Mouse (Mus musculus) G1E (cell line): ENCODE results near the gene Otud7a.

Source experiments
- CTCF ChIP-seq: IDR thresholded peaks from 2 replicates; pipeline ENCODE4 v1.5.1; 2012; ENCODE audit warnings: low read depth, low read length, inconsistent platforms, mixed read lengths
- GATA1 ChIP-seq: IDR thresholded peaks from 2 replicates; pipeline ENCODE4 v1.6.1; 2012; ENCODE audit warnings: borderline replicate concordance, low read length, inconsistent platforms, mixed read lengths
- GATA2 ChIP-seq: IDR thresholded peaks from 2 replicates; pipeline ENCODE4 v1.6.1; 2012; ENCODE audit warnings: low read depth, low read length, inconsistent platforms, borderline replicate concordance
- POLR2AphosphoS5 ChIP-seq: IDR thresholded peaks from 2 replicates; pipeline ENCODE4 v1.6.1; 2012; ENCODE audit warnings: low read depth, low read length, inconsistent platforms; ENCODE audit not compliant: insufficient replicate concordance
- TAL1 ChIP-seq: conservative IDR thresholded peaks from 2 replicates; pipeline ENCODE4 v1.6.1; 2012; ENCODE audit warnings: low read depth, low read length, inconsistent platforms, mixed read lengths

DNA sequence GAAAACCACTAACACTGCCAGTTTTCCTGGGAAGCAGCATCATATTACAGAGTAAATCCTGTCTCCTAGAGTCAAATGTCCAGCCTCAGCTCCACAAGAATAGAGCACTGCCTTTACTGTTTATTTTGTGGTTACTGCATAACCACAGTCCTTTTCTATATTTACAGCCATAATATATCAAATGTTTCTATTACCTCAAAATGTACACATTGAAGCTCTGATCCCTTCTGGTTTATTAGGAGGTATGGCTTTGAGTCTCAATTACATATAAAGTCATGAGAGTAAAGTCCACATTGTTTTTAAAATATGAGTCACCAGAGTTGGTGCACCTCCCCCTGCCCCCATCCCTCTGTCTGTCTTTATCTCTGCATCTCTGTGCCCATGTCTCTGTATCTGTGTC lies 38.6 kb upstream of the Otud7a start:
- no peak for TF ChIP-seq CTCF
- no peak for TF ChIP-seq GATA1
- TF ChIP-seq POLR2AphosphoS5: no peak
- TF ChIP-seq TAL1: no peak
- TF ChIP-seq GATA2: no peak
